Mouse (Mus musculus) adrenal gland, adult (tissue): ENCODE measurements around the gene Ralb.

Experiments used
- DNase-seq, 2 experiments: peaks; one replicate each; pipeline ENCODE4 v3.0.0; 2022 to 2023; ENCODE audit warnings: low spot score in 1 of 2; ENCODE audit not compliant: inconsistent age in 2 of 2

The Ralb gene

DNA sequence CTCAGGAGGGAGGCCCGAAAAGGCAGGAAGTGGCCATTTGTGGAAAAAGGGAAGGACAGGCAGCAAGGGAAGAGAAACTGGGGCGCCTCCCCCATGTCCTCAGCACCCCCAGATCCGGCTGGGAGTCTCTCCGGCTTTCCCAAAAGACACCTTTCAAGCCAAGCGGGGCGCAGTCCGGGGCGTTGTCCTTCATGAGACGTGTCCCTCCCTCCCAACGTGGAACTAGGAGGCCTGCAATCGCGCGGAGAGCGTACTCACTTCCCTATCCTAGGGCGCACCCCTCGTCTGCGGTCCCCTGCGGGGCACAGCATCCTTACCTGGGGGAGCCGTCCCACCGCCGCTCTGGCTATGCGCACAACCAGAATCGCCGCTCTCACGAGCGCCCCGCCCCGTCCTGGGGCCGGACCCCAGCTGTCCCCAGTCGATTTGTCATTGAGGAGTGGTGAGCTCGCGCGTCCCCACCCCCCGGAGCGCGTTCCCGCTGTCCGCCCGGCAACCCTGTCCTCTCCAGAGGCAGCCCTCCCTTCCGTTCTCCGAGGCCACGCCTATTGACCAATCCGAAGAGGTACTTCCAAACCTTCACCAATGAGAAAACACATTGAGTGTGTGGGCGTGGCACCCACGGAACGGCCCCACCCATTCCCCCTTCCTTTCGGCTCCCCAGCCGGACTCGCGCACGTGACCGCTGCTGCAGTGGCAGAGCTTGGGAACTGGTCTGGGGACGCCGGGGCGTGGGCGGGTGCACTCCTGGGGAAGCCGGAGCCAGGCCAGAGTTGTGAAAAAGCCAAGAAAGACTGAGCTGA lies at the start of gene Ralb:
Ralb (minus strand) TSS at position 535 of the 803 bp plus-strand sequence.
- DNase-seq: peak; percentile 99

DNA sequence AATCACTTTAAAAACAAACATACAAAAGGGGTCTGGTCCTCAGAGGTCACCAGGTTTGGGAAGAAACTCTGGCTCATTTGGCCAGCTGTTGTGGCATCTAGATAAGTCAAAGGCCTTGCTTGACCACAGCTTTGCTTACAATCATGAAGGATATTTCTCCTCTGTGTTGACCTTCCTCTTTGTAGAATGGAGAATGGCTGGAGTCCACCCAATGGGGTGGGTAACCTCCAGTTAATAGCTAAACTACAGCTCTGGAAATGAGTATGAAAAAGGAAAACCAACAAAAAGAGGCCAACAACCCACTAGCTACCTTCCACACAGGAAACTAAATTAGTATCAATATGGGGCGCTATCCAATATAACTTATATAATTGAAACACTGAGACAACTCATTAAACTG lies 47.1 kb upstream of the Ralb start:
- DNase-seq: no peak

DNA sequence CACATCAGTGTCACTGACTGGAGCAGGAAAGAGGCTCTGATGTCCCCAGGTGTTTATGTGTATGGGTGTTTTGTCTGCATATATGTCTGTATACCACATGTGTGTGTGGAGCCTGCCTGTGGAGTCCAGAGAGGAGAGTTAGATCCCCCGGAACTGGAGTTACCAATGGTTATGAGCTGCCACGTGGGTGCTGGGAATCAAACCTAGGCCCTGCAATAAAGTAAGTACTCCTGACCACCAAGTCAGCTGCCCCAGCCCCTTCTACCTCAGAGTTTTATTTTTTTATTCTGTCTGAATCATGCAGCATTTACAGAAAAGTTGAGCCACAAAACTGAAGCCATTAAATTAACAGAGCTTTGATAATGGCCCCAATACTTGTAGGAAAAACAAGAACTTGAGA lies 45.5 kb upstream of the Ralb start:
- DNase-seq: no peak

DNA sequence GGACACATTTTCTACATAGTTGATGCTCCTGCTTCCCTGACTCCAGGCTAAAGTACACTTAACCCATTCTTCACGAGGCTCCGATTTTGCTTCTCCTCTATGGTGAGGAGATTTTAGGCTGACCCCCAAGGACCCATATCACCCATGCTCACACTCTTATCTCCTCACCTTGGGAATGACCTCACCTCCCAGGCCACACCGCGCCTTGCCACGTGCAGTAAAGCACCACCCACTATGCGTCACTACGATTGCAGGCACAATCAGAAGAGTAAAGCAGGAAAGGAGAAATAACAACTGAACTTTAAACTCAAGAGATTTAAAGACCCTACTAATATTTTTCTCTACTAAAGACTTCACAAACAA lies 44.7 kb upstream of the Ralb start:
- DNase-seq: no peak

DNA sequence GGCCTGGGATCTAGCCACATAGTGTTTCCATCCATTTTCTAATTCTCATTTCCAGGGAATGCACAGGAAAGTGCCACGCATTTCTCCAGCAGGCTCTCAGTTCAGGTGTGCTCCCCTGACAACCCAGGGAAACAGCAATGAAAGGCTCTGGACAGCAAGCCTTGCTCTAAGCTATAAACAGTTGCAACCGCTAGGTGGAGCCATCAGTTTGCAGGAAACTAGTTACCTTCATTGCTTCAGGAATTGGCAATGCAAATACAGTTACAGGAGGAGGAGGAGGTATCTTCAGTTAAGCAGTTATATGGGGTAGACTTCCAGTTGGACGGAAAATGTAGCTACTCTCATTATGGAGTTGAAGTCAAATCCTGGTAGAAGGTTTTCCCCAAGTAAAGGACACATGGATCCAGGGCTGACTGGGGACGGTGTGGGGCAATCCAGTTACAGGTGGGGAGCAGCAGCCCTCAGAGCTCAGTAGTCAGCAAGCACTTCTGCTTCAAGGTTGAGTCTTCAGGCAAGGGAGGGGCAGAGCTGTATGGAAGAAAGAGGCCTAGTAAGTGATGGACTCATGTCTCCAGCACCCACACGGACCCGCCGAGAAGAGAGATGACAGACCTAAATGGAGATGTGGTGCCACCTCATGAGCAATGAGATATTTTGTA lies 44.2 kb upstream of the Ralb start:
- DNase-seq: peak; percentile 76 to 92

DNA sequence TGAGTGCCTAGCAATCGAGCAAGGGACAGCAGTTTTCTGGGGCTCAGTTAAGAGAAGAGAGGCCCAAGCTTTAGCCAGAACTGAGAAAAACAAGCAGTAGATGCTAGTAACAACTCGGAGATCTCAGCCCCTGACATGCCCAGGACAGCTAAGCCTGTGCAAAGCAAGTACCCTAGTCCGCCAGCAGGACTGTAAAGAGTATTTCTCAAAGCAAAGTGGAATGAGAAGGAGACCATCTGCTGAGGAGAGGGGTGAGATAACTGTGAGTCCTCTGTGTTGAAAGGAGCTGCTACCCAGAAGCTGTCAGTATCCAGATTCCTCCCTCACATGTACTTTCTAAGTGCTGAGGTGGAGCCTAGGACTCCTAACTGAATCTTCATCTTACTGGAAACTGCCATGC lies 41.9 kb upstream of the Ralb start:
- DNase-seq: no peak

DNA sequence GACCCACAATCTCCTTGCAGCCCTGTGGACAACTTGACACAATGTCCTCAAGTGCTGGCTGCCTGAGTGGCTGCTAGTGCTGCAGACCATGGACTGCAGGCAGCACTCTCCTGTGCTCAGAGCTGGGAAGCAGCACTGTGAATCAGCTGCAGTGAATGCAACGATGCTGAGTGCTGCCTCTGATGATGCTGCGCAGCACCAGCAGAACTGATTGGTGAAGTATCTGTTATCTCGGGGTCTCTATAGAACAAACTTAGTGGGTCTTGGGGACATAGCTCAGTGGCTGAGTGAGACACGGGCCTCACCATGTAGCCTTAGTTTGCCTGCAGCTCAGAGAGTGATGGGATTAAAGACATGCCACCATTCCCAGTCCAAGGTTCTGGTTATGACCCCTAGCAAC lies 41.1 kb upstream of the Ralb start:
- no peak for DNase-seq

DNA sequence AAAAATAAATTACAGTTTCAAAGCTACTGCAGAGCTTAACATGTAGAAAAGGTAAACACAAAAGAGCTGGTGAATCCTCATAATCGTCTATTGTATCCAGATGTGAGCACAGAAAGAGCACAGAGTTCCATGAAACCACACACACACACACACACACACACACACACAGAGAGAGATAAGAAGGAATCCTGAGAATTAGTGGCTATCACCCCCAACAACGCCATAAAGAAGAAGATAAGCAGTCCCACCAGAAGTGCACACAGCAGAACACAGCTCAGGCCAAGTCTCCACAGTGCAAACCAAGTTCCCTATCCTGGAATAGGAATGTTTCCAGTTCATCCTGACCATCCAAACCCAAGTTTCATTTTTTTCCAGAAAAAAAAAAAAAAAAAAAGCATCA lies 40.6 kb upstream of the Ralb start:
- DNase-seq: no peak

DNA sequence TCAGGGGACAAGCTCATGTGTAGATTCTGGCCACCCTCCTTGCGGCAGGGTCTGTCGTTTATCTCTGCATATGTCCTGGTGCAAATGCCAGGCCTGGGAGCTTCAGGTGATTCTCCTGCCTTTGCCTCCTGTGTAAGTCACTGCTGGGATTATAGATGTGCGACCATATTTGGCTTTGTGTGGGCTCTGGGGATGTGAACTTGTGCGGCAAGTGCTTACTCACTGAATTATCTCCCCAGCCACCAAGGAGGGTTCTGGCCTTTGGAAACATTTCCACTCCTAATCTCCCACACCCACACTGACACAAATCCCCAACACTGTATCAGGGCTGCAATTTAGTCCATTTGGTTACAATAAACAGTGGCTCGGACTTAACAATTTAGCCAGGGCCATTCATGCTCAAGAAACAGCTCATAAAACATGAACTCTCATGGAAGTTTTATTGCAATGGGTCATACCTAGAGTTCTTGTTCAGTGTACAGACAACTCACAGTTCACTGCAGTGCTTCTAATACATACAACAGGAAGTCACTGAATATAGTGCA lies 40.1 kb upstream of the Ralb start:
- no peak for DNase-seq

DNA sequence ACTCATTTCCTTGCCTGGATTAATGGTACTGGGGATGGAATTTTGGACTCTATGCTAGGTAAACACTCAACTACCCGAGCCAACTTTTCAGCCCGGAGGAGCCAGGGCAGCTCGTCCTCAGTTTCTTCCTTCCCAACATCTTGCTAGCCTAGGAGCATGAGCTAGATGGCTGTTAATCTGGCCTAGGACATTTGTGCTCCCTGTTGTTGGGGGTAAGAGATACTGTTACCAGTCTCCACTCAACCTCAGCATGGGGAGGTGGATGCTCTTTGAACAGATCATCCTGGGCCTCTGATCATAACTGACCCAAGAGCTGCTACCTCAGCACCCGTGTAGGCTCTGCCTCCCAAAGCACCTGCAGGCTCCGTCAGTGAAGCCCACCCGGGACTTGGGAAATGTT lies 38.7 kb upstream of the Ralb start:
- no peak for DNase-seq

DNA sequence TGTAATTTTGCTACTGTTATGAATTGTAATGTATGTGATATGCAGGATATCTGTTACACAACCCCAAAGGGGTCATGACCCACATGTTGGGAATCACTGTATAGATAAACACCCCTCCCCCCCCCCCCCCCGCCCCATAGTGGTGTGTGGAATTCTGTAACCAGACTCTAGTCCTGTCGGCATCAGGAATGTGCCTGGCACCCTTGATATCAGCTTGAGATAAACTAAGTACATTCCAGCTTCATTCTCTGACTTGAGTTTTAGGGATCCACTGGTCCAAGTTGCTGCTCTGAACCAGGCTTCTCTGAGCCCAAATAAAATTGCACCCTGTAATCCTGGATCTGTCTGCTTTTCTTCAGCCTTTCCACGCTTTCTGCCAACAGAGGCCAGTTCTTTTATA lies 37.0 kb upstream of the Ralb start:
- peak in 1 of 2 experiments; percentile 24 for DNase-seq

DNA sequence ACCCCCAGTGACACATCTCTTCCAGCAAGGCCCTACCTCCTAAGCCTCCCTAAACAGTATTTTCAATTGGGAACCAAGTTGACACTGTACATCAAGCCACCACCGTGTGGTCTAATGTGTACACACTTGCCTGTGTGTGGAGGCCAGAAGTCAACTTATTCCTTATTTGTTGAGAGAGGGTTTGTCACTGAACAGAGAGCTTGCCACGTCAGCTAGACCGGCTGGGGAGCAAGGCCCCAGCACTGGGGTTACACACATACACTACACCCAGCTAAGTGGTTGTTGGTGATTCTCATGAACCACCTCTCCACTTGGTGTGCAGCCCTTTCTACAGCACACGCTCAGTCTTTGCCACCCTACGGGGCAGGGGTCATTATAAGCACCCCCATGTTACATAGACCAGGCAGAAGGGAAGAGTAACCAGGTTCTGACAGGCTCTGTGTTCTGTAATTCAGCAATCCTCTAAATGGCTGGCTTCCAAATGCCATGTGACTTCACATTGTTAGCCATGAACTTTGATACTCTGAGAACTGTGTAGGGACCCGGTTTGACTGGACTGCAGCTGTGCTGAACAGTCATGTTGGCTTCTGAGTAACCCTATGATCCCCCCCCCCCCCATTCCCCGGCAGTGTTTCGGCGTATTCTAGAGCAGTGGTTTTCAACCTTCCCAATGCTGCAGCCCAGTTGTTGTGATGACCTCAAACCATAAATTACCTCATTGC lies 36.4 kb upstream of the Ralb start:
- DNase-seq: peak; percentile 48 to 83

DNA sequence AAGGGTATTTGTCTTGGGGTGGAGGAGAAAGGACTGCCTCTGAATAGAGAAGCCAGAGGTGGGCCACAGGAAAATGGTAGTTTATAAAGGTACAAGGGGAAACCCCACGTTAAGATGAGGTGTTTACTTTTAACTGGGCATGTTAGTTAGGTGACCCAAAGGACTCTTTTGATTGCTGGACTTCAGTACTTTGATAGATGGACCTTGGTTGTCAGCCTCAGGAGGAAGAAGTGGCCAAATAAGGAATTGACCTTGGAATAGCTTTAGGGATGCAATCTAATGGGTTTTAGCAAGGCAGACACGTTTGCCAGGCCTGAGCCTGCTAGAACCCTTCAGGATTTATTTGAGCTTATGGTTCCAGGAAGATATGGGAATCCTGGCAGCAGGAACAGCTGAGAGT lies 34.7 kb upstream of the Ralb start:
- peak in 1 of 2 experiments; percentile 63 for DNase-seq

DNA sequence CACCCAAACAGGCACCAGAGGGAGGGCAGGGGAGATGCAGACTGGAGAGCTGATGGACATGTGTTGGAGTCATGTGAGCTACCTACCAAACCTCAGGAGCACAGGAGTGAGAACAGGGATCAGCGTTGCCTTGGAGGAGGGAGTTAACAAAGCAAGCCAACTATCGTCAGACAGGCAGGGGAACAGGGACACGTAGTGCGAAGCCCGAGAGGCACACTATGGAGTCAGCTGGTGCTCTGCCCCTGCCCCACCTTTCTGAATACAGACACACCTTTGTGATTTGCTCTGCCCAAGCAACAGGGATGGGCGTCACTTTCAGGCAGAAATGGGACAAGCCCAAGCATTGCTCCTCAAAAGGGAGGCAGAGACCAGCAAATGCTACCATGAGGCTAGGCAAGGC lies 33.1 kb upstream of the Ralb start:
- DNase-seq: no peak

DNA sequence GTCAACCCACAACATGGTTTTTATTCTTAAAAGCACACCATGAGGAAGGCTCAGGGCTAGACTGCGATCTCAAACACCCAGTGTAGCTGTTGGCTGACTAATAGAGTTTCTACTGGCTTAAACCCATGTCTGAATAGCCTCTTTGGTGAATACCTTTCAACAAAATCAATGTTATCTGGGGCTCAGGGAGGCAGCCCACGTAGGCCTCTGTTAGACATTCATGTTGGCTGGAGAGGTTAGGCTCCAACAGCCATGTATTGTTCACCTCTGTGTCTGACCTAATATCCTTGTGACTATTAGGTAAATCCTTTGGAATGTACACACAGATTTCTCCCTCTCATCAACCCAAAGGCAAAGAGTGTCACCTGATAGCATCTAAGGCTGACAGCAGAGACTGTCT lies 31.5 kb upstream of the Ralb start:
- DNase-seq: no peak

DNA sequence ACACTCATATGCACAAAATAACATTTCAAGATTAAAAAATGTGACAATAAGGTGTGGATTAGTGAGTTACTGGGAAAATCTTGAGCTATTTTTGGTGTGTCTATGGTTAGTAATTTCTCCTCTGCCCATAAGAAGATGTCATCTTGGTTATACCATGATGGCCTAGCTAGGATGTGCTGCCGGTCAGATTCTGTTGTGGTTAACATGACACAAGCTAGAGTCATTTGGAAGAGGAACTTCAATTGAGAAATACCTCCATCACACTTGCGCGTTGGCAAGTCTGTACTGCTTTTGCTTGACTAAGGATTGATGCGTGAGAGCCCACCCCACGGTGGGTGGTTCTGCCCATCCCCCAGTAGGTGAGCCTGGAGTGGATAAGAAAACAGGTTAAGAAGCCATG lies 29.7 kb upstream of the Ralb start:
- no peak for DNase-seq

DNA sequence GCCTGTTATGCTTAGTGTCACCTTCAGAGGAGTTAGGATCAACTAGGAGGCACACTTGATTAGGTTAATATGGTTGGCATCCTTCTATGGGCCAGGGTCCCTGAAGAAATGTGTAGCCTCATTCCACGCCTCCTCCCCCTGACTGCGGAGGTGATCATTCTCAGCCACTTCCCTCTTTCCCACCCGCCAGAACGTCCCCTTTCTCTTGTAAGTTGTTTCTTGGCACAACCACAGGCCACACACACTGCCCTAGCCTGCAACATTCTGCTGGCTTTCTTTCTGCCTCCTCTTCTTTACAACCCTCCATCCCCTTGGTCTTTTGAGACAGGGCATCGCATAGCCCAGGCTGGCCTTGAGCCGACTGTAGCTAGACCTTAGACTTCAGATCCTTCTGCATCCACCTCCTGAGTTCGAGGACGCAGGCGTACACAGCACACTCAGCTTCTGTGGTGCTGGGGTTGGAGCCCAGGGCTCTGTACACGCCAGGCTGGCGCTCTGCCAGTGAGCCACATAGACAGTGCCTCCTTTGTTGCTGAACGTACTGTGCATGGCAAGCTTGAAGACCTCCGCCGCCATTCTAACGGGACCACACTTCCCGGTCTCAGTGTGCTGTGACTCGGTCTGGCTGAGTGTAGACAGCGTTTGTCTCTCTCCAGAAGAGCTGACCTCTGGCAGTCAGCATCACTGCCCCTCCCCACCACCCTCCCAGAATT lies 28.7 kb upstream of the Ralb start:
- no peak for DNase-seq

DNA sequence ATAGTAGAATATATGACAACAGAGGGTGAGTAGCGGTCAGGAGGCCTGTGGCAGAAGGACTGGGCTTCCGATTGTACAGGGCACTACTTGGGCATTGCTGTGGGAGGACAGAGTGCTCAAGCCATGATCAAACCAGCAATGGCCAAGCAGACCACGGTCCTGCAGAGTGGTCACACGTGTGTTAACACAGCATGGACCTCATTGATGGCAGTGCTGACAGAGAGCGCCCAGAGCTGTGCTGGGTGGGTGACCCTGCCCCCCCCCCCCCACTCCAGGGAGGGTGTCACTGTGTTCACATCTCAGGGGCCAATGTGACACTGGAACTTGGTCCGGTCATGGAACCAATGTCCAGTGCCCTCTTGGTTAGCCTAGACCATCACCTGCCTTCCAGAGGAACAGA lies 27.6 kb upstream of the Ralb start:
- DNase-seq: no peak

DNA sequence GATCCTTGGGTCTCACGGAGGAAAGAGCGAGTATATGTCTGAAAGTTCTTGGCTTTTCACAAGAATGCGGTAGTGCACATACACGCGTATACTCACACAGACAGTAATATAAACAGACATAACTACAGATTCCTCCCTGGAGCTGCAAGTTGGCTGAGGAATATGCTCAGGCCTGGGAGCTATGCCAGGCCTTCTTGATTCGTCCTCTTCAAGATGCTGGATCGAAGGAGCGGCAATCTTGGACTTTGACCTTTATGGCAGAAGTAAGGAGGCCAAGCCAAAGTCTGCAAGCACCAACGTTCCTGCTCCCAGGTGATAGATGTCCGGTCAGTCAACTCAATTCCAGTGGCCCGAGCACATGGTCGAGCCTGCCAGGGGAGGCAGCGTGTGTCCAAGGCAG lies 26.3 kb upstream of the Ralb start:
- no peak for DNase-seq

DNA sequence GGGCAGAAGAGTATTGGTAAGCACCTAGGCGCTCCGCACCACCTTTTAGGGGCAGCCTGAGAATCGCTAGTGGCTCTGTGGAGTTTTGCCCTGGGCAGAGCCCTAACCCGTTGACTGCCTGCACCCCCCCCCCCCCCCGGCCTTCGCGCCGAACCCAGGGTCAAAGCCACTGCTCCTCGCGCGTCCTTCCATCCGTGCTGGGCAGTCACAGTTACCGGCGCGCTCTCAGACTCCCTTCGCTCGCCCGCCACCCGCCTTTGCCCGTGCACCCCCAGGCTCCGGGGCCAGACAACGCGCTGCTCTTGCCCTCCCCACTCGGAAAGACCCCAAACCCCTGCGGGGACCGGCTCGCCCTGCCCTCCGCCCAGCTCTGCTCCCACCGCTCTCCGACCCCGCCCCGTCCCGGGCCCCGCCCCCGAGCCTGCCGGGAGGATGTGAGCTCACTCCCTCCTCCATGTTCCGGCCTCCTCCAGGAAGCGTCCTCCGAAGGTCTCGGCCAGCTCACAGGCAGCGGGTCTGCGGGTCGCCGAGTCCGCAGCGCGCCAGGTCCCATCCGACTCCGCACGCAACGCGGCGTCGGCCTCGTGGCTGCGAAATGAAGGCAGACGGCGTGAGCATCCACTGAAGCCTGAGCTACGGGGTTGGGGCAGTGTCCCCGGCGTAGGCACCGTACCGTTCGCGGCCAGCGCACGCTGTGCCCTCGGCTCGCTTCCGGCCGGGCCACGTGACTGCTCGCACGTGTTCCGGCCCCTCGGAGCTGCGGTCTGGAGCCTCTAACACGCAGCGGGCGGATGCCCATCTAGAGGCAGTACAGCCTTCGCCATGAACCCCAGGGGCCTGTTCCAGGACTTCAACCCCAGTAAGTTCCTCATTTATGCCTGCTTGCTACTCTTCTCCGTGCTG lies 21.3 kb upstream of the Ralb start, which contains the start of gene Tmem185b:
Tmem185b (plus strand) TSS at position 472 of the 903 bp plus-strand sequence.
- peak; percentile 95 to 99 for DNase-seq
